Mouse (Mus musculus): ENCODE results near the gene Nadsyn1. TPM values are rescaled to one million over a fixed set of nuclear protein-coding genes. Genes with fewer than 3 reads are reported as not detected.

Gene Nadsyn1
- polyA plus RNA-seq, 1 experiment from 2014 or later = 7.5 TPM

DNA sequence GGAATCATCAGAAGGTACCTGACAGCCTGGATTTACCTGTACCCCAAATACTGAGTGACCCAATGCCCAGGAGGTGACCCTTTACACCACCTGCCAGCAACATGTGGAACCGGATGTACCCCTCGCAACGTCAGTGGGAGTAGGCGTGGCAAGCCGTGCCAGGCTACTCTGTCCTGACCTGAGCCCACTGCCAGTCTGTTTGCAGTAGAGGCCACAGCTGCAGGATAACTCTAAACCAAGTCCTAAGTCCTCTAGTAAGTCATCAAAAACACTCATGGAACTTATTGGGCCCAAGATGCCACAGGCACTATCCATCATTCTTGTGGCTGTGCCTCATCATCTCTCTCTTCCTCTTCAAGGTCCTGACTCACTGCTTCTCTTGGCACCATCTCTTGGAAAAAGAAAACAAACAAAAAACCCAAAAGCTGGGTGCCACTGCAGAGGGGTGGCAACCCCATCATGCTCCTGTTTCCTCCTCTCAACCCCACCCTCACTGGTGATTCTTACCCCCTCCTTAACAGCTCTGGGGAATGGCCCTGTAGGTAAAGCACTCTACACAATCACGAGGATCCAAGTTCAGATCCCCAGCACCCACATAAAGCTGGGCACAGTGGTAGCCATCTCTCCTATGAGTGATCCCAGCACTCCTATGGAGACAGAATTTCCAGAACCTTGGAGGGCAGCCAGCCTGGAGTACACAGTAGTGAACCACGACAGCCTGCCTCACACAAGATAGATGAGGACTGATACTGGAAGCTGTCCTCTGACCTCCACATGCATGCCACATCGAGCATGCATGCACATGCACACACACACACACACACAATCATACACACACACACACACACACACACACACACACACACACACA, 21.2 kb downstream of the Nadsyn1 start:
- Histone ChIP-seq H3K9me3 (replicated peaks; ENCODE audit: control insufficient read depth, low read length) (no peaks in the 10 kb centered on the region), H3K27ac (replicated peaks; ENCODE audit: low read depth, low read length) (no peak overlapping the region), H3K27me3 (ENCODE audit: control insufficient read depth, insufficient read depth, low read length) (no peaks in the 10 kb centered on the region), H3K4me2 (ENCODE audit: low read depth, low read length) (no peak overlapping the region), H3K4me3 (ENCODE audit: low read depth, low read length) (no peak overlapping the region), H3K36me3 (replicated peaks; ENCODE audit: control insufficient read depth, insufficient read depth, low read depth, low read length) (peaks cover 3% of the 10 kb centered on the region), H3K4me1 (ENCODE audit: control insufficient read depth, insufficient read depth, low read length) (no peaks in the 10 kb centered on the region), H3K9ac (replicated peaks; ENCODE audit: low read length) (no peak overlapping the region)
- DNase-seq (ENCODE audit: low spot score) = no peak
- no peak for ATAC-seq (replicated peaks; ENCODE audit: insufficient number of reproducible peaks, low FRiP score, low TSS enrichment, low read depth)
- WGBS = 87% methylated on average over 8 of the region's 8 CpGs

- no peak for ATAC-seq (replicated peaks; ENCODE audit: insufficient number of reproducible peaks, low FRiP score, low TSS enrichment, low read depth)
- no peak overlapping the region for H3K9ac ChIP-seq (replicated peaks; ENCODE audit: low read length)
- H3K36me3 ChIP-seq (replicated peaks; ENCODE audit: control insufficient read depth, insufficient read depth, low read depth, low read length) = peaks cover 3% of the 10 kb centered on the region
- no peak for DNase-seq (ENCODE audit: low spot score)
- H3K4me2 ChIP-seq (ENCODE audit: low read depth, low read length) = no peak overlapping the region
- H3K4me3 ChIP-seq (ENCODE audit: low read depth, low read length) = no peak overlapping the region
- 84% methylated on average over 1 of the region's 1 CpGs for WGBS
- H3K27ac ChIP-seq (replicated peaks; ENCODE audit: low read depth, low read length) = no peak overlapping the region
- H3K27me3 ChIP-seq (ENCODE audit: control insufficient read depth, insufficient read depth, low read length) = no peaks in the 10 kb centered on the region
- H3K4me1 ChIP-seq (ENCODE audit: control insufficient read depth, insufficient read depth, low read length) = no peaks in the 10 kb centered on the region
- no peaks in the 10 kb centered on the region for H3K9me3 ChIP-seq (replicated peaks; ENCODE audit: control insufficient read depth, low read length)
Measured at GRCm38 (mm10) chr7:143800770-143801169, 21.9 kb downstream of the Nadsyn1 start.

DNA sequence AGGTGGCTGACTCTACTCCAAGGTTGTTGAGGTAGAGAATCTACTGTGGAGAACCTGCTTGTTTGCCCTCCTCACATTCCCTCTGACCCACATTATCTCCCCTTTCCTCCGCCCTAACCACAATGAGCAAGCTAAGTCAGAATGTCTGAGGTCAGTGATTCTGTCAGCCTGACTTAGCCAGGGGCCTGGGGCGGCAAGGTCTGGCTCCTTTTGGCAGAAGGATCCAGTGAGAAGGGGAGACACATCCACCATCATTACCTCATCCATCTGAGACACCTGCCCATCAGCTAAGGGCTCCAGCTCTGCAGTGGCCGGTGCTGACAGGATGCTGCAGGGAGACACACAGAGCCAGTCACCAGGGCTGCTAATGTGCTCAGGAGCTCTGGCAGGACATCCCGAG, 23.9 kb downstream of the Nadsyn1 start:
- ATAC-seq (replicated peaks; ENCODE audit: insufficient number of reproducible peaks, low FRiP score, low TSS enrichment, low read depth) = no peak
- Histone ChIP-seq H3K27ac (replicated peaks; ENCODE audit: low read depth, low read length) (no peak overlapping the region), H3K9ac (replicated peaks; ENCODE audit: low read length) (no peak overlapping the region), H3K4me2 (ENCODE audit: low read depth, low read length) (no peak overlapping the region), H3K9me3 (replicated peaks; ENCODE audit: control insufficient read depth, low read length) (no peaks in the 10 kb centered on the region), H3K27me3 (ENCODE audit: control insufficient read depth, insufficient read depth, low read length) (no peaks in the 10 kb centered on the region), H3K4me1 (ENCODE audit: control insufficient read depth, insufficient read depth, low read length) (no peaks in the 10 kb centered on the region), H3K36me3 (replicated peaks; ENCODE audit: control insufficient read depth, insufficient read depth, low read depth, low read length) (peaks cover 3% of the 10 kb centered on the region), H3K4me3 (ENCODE audit: low read depth, low read length) (no peak overlapping the region)
- DNase-seq (ENCODE audit: low spot score) = no peak
- 94% methylated on average over 4 of the region's 4 CpGs for WGBS

GRCm38 (mm10) chr7:143793121-143793520, 29.5 kb downstream of the Nadsyn1 start:
- no peaks in the 10 kb centered on the region for H3K4me1 ChIP-seq (ENCODE audit: control insufficient read depth, insufficient read depth, low read length)
- H3K4me2 ChIP-seq (ENCODE audit: low read depth, low read length) = no peak overlapping the region
- no peaks in the 10 kb centered on the region for H3K27me3 ChIP-seq (ENCODE audit: control insufficient read depth, insufficient read depth, low read length)
- H3K4me3 ChIP-seq (ENCODE audit: low read depth, low read length) = no peak overlapping the region
- no peaks in the 10 kb centered on the region; the same call in 1 of the 2 replicates for H3K36me3 ChIP-seq (replicated peaks; ENCODE audit: control insufficient read depth, insufficient read depth, low read depth, low read length)
- no peak overlapping the region for H3K9ac ChIP-seq (replicated peaks; ENCODE audit: low read length)
- ATAC-seq (replicated peaks; ENCODE audit: insufficient number of reproducible peaks, low FRiP score, low TSS enrichment, low read depth) (no peak), DNase-seq (ENCODE audit: low spot score) (peak; percentile 25)
- no peak overlapping the region for H3K27ac ChIP-seq (replicated peaks; ENCODE audit: low read depth, low read length)
- WGBS = 62% methylated on average over 4 of the region's 4 CpGs
- H3K9me3 ChIP-seq (replicated peaks; ENCODE audit: control insufficient read depth, low read length) = no peaks in the 10 kb centered on the region

DNA sequence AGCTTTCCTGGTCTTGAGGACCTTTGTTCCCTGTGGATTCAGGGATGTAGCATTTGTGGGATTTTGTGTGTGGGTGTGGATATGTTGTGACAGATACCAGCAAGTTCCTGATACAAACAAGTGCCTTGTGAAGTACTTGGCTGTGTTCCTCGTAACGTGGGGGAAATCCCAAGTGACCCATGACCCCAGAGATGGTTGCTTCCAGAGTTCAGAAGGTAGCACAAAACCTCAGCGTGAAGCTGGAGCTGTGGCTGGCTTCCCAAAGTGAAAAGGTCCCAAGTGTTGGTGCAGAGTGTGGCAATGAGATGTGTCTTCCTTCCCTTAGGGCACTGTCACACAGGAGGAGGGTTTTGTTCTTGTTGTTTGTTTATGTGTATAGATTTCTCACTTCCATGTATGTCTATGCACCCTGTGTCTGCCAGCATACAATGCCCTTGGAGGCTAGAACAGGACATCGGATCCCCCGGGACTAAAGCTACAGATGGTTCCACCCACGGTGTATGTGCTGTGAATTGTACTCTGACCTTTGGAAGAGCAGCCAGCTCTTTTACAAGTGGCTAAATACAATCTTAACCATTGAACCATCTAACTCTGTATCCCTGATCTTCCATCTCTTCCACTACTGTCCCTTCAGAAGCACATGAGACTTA, 30.2 kb downstream of the Nadsyn1 start:
- no peaks in the 10 kb centered on the region for H3K9me3 ChIP-seq (replicated peaks; ENCODE audit: control insufficient read depth, low read length)
- DNase-seq (ENCODE audit: low spot score) = no peak
- H3K4me1 ChIP-seq (ENCODE audit: control insufficient read depth, insufficient read depth, low read length) = no peaks in the 10 kb centered on the region
- no peak overlapping the region for H3K9ac ChIP-seq (replicated peaks; ENCODE audit: low read length)
- WGBS = 77% methylated on average over 6 of the region's 6 CpGs
- no peaks in the 10 kb centered on the region; the same call in 1 of the 2 replicates for H3K36me3 ChIP-seq (replicated peaks; ENCODE audit: control insufficient read depth, insufficient read depth, low read depth, low read length)
- no peak overlapping the region for H3K27ac ChIP-seq (replicated peaks; ENCODE audit: low read depth, low read length)
- H3K4me3 ChIP-seq (ENCODE audit: low read depth, low read length) = no peak overlapping the region
- ATAC-seq (replicated peaks; ENCODE audit: insufficient number of reproducible peaks, low FRiP score, low TSS enrichment, low read depth) = no peak
- H3K4me2 ChIP-seq (ENCODE audit: low read depth, low read length) = no peak overlapping the region
- no peaks in the 10 kb centered on the region for H3K27me3 ChIP-seq (ENCODE audit: control insufficient read depth, insufficient read depth, low read length)

DNA sequence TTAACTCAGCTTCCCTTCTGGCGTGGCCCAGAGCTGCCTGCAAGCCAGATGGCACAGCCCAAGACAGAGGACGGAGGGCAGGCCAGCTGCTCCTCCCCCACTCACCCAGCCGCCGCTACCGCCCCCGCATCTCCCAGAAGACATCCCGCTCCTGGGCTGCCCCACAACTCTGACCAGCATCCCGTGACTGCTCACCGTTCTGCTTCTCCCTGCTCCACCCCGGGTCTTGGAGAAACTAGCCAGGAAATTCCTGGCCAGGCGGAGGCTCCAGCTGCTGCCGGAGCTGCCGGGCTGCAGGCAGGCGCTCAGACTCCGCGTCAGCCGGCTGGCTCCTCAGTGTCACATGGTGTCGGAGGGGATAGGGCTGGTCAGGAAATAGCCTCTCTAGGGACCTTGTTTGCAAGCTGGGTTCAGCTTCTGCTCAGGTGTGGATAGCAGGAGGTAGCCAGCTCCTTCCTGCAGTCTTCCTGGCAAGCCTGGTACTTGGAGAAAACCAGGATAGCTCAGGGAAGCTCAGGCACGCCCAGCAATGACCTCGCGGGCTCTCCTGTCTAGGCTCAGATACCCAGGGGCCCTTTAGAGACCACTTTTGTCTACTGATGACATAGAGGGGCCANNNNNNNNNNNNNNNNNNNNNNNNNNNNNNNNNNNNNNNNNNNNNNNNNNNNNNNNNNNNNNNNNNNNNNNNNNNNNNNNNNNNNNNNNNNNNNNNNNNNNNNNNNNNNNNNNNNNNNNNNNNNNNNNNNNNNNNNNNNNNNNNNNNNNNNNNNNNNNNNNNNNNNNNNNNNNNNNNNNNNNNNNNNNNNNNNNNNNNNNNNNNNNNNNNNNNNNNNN, 38.4 kb downstream of the Nadsyn1 start, which contains the start of gene Mrgpre:
Gene Mrgpre (minus strand): TSS at position 505 of the 834 bp plus-strand sequence.
- Histone ChIP-seq H3K9ac (replicated peaks; ENCODE audit: low read length) (peak within 1 kb of the TSS; percentile 62), H3K36me3 (replicated peaks; ENCODE audit: control insufficient read depth, insufficient read depth, low read depth, low read length) (no peaks in the 10 kb centered on the region), H3K4me3 (ENCODE audit: low read depth, low read length) (peak within 1 kb of the TSS; percentile 35), H3K27me3 (ENCODE audit: control insufficient read depth, insufficient read depth, low read length) (no peaks in the 10 kb centered on the region), H3K27ac (replicated peaks; ENCODE audit: low read depth, low read length) (peak within 1 kb of the TSS; percentile 56), H3K4me1 (ENCODE audit: control insufficient read depth, insufficient read depth, low read length) (peaks cover 3% of the 10 kb centered on the region), H3K9me3 (replicated peaks; ENCODE audit: control insufficient read depth, low read length) (no peaks in the 10 kb centered on the region), H3K4me2 (ENCODE audit: low read depth, low read length) (peak within 1 kb of the TSS; percentile 74)
- WGBS = 4% methylated on average over 21 of the region's 21 CpGs
- ATAC-seq (replicated peaks; ENCODE audit: insufficient number of reproducible peaks, low FRiP score, low TSS enrichment, low read depth) = peak; percentile 82
- peak; percentile 82 for DNase-seq (ENCODE audit: low spot score)

- DNase-seq (ENCODE audit: low spot score) = peak; percentile 17
- Histone ChIP-seq H3K4me1 (ENCODE audit: control insufficient read depth, insufficient read depth, low read length) (peaks cover 3% of the 10 kb centered on the region), H3K9me3 (replicated peaks; ENCODE audit: control insufficient read depth, low read length) (no peaks in the 10 kb centered on the region), H3K4me2 (ENCODE audit: low read depth, low read length) (peak overlapping the region; percentile 74), H3K4me3 (ENCODE audit: low read depth, low read length) (peak overlapping the region; percentile 35), H3K9ac (replicated peaks; ENCODE audit: low read length) (peak overlapping the region; percentile 62), H3K36me3 (replicated peaks; ENCODE audit: control insufficient read depth, insufficient read depth, low read depth, low read length) (no peaks in the 10 kb centered on the region), H3K27ac (replicated peaks; ENCODE audit: low read depth, low read length) (peak overlapping the region; percentile 56), H3K27me3 (ENCODE audit: control insufficient read depth, insufficient read depth, low read length) (no peaks in the 10 kb centered on the region)
- 26% methylated on average over 4 of the region's 6 CpGs for WGBS
- ATAC-seq (replicated peaks; ENCODE audit: insufficient number of reproducible peaks, low FRiP score, low TSS enrichment, low read depth) = peak; percentile 49; the same call in 1 of the 2 replicates
Measured at GRCm38 (mm10) chr7:143783378-143783995, 39.2 kb downstream of the Nadsyn1 start.

All from embryonic facial prominence, embryonic 11.5 days (tissue).